Comparison of ENCODE assay signal across 8 mouse cellular contexts in the genomic region with DNA sequence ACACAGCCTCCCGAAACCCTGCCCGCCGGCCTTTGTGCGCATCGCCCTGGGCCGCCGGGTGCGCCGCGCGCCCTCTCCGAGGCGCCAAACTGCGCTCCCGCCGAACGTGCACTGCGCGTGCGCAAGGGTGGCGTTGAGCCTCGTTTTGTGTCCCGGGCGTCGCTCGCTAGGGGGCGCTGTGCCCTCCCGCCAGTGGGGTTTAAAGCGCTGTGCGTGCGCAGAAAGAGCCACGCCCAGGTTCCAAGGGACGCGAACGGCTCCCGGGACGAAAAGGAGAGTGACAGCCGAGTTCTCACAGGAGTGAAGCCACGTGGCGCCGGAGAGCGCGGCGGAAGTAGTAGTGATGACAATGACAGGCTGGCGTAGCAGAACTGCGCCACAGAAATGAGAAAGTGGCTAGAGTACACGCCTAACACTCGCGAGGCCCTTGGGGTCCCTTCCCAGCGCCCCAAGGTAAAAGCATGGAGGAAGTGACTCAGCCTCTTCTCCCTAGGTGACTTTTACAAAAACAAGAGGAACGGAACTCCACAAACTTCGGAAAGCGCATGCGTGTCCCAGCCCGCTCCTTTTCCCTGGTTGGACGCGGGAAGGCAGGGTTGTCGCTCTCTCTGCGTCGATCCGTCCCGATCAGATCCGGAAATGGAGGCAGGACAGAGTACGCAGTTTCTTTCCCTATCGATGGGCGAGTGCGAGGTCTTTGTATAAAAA. TPM values are rescaled to one million over a fixed set of nuclear protein-coding genes. Genes with fewer than 3 reads are reported as not detected.
A peak's percentile ranks its signal among the peaks of the same experiment; 100 is the strongest.
DNase-seq lines count a peak whose midpoint lies in the region; ATAC-seq and TF ChIP-seq lines count a peak whose summit lies in the region.

No protein-coding gene starts in this region.

- peak overlapping the region; percentile 71 for H3K4me2 ChIP-seq in embryonic facial prominence, embryonic 14.5 days (ENCODE audit: low read depth, low read length)
- H3K4me2 ChIP-seq in limb, embryonic 13.5 days (replicated peaks), result peak overlapping the region; percentile 68
- peak overlapping the region; percentile 85 for H3K4me2 ChIP-seq in midbrain, embryonic 16.5 days (ENCODE audit: low read length)

- peak overlapping the region; percentile 99 for H3K27ac ChIP-seq in embryonic facial prominence, embryonic 14.5 days (replicated peaks; ENCODE audit: low read depth, low read length)
- H3K27ac ChIP-seq in heart, adult 2 months, result peak overlapping the region; percentile 98
- peak overlapping the region; percentile 98 for H3K27ac ChIP-seq in limb, embryonic 13.5 days
- H3K27ac ChIP-seq in midbrain, embryonic 16.5 days (ENCODE audit: low read length), result peak overlapping the region; percentile 97

- H3K36me3 ChIP-seq in embryonic facial prominence, embryonic 14.5 days (ENCODE audit: control insufficient read depth, insufficient read depth, low read length), result no peaks in the 10 kb centered on the region
- H3K36me3 ChIP-seq in heart, adult 2 months (ENCODE audit: control insufficient read depth, insufficient read depth, low read length), result peaks cover 6% of the 10 kb centered on the region; the same call in 1 of the 2 replicates
- H3K36me3 ChIP-seq in limb, embryonic 13.5 days, result no peaks in the 10 kb centered on the region
- no peaks in the 10 kb centered on the region for H3K36me3 ChIP-seq in midbrain, embryonic 16.5 days (ENCODE audit: control insufficient read depth, insufficient read depth, low read length)

- peak overlapping the region; percentile 82 for H3K9ac ChIP-seq in embryonic facial prominence, embryonic 14.5 days (ENCODE audit: low read depth, low read length)
- H3K9ac ChIP-seq in heart, adult 2 months (ENCODE audit: low read depth, low read length), result peak overlapping the region; percentile 90
- H3K9ac ChIP-seq in limb, embryonic 13.5 days, result peak overlapping the region; percentile 71
- peak overlapping the region; percentile 72 for H3K9ac ChIP-seq in midbrain, embryonic 16.5 days (ENCODE audit: low read depth, low read length)

- peak; percentile 57; the same call in 1 of the 2 replicates for TF ChIP-seq EP300 in heart, adult 2 months (IDR thresholded peaks at IDR 0.05; ENCODE audit: insufficient read depth, low read depth, low read length)

- H3K27me3 ChIP-seq in embryonic facial prominence, embryonic 14.5 days (replicated peaks; ENCODE audit: control insufficient read depth, insufficient read depth, low read length), result no peaks in the 10 kb centered on the region
- H3K27me3 ChIP-seq in heart, adult 2 months (ENCODE audit: control insufficient read depth, insufficient read depth, low read length), result no peaks in the 10 kb centered on the region
- no peaks in the 10 kb centered on the region for H3K27me3 ChIP-seq in limb, embryonic 13.5 days
- H3K27me3 ChIP-seq in midbrain, embryonic 16.5 days (ENCODE audit: control insufficient read depth, insufficient read depth, low read depth, low read length), result no peaks in the 10 kb centered on the region

- TF ChIP-seq POLR2A in heart, adult 2 months (IDR thresholded peaks at IDR 0.05; ENCODE audit: insufficient read depth, low read depth, low read length), result peak; percentile 96

- peaks cover 7% of the 10 kb centered on the region; the same call in 1 of the 2 replicates for H3K4me1 ChIP-seq in embryonic facial prominence, embryonic 14.5 days (ENCODE audit: control insufficient read depth, insufficient read depth, low read length)
- 0 out of 2 replicates have a peak, but pooled peaks cover 1% of the 10 kb centered on the region for H3K4me1 ChIP-seq in heart, adult 2 months (ENCODE audit: control insufficient read depth, insufficient read depth, low read length)
- peaks cover 12% of the 10 kb centered on the region for H3K4me1 ChIP-seq in limb, embryonic 13.5 days
- H3K4me1 ChIP-seq in midbrain, embryonic 16.5 days (ENCODE audit: control insufficient read depth, insufficient read depth, low read length), result peaks cover 5% of the 10 kb centered on the region

- under 1% methylated on average over 49 of the region's 67 CpGs for WGBS in embryonic facial prominence, embryonic 14.5 days
- under 1% methylated on average over 67 of the region's 67 CpGs for WGBS in heart, adult 2 months
- under 1% methylated on average over 67 of the region's 67 CpGs for WGBS in limb, embryonic 13.5 days
- WGBS in midbrain, embryonic 16.5 days, result under 1% methylated on average over 65 of the region's 67 CpGs

- H3K4me3 ChIP-seq in embryonic facial prominence, embryonic 14.5 days (ENCODE audit: low read depth, low read length), result peak overlapping the region; percentile 58
- peak overlapping the region; percentile 83 for H3K4me3 ChIP-seq in heart, adult 2 months
- peak overlapping the region; percentile 54 for H3K4me3 ChIP-seq in limb, embryonic 13.5 days
- H3K4me3 ChIP-seq in midbrain, embryonic 16.5 days (ENCODE audit: low read depth, low read length), result peak overlapping the region; percentile 55

- peak; percentile 99 for DNase-seq in 3T3-L1 (ENCODE audit: low read depth, low spot score)
- DNase-seq in adrenal gland, postnatal 4 days (ENCODE audit: low spot score in 2 of 2), result peak; percentile 100
- DNase-seq in embryonic facial prominence, embryonic 14.5 days (ENCODE audit: low spot score), result peak; percentile 98
- peak; percentile 99 for DNase-seq in heart, adult 2 months
- DNase-seq in kidney, adult 8-10 months, result peak; percentile 97 to 99
- peak; percentile 100 for DNase-seq in spleen, postnatal 10 days (ENCODE audit: low spot score in 2 of 2)

- intact Hi-C loops in heart, adult 2 months (cut with DNase I), result loop anchor here (1.0 to 2.0 kb wide), 3 partner anchors 27 to 39 kb away; a partner anchor contains a TSS

- peak; percentile 95 for ATAC-seq in embryonic facial prominence, embryonic 14.5 days (ENCODE audit: low read depth)
- peak; percentile 93 for ATAC-seq in limb, embryonic 13.5 days (ENCODE audit: low FRiP score, low read depth)
- ATAC-seq in midbrain, embryonic 16.5 days, result peak; percentile 96

- TF ChIP-seq CTCF in heart, adult 2 months (IDR thresholded peaks at IDR 0.05), result no peak; the same call in 1 of the 2 replicates

- no peaks in the 10 kb centered on the region for H3K79me2 ChIP-seq in heart, adult 2 months (replicated peaks; ENCODE audit: control insufficient read depth, insufficient read depth, low read length)

- no peaks in the 10 kb centered on the region for H3K9me3 ChIP-seq in embryonic facial prominence, embryonic 14.5 days (ENCODE audit: control insufficient read depth, low read length)
- no peaks in the 10 kb centered on the region for H3K9me3 ChIP-seq in limb, embryonic 13.5 days
- no peaks in the 10 kb centered on the region for H3K9me3 ChIP-seq in midbrain, embryonic 16.5 days (replicated peaks; ENCODE audit: control insufficient read depth, low read length, poor library complexity, severe bottlenecking)

RNA-seq across cellular contexts. Expression of a gene that starts 17.7 kb away (rescaled TPM):
- total RNA-seq in adrenal gland, postnatal 4 days (2021), result 1 to 10 TPM; 4.9 to 5.7 TPM
- polyA plus RNA-seq in embryonic facial prominence, embryonic 14.5 days (2014; fragmentation: Nextera tagmentation; extraction: Ambion mirVana), result 6.1 and 7.9 TPM in 2 replicates
- under 1 TPM; 0.47 to 0.64 TPM for total RNA-seq in heart, adult 2 months (2021)
- 0.09 and 0.29 TPM in 2 replicates for polyA plus RNA-seq in heart, adult 2 months (2012; rRNA removed)
- polyA plus RNA-seq in limb, embryonic 13.5 days (2015; fragmentation: Nextera tagmentation; extraction: Ambion mirVana), result 14.4 and 16.3 TPM in 2 replicates
- 16.8 and 17.9 TPM in 2 replicates for polyA plus RNA-seq in midbrain, embryonic 16.5 days (2015; fragmentation: Nextera tagmentation; extraction: Ambion mirVana)

RNA-seq across cellular contexts. Expression of a gene that starts 20.6 kb away (rescaled TPM):
- 100 to 1,000 TPM; 445 to 477 TPM for total RNA-seq in adrenal gland, postnatal 4 days (2021)
- 583 and 637 TPM in 2 replicates for polyA plus RNA-seq in embryonic facial prominence, embryonic 14.5 days (2014; fragmentation: Nextera tagmentation; extraction: Ambion mirVana)
- total RNA-seq in heart, adult 2 months (2021), result 100 to 1,000 TPM; 185 to 192 TPM
- 66.1 and 95.9 TPM in 2 replicates for polyA plus RNA-seq in heart, adult 2 months (2012; rRNA removed)
- polyA plus RNA-seq in limb, embryonic 13.5 days (2015; fragmentation: Nextera tagmentation; extraction: Ambion mirVana), result 668 and 681 TPM in 2 replicates
- polyA plus RNA-seq in midbrain, embryonic 16.5 days (2015; fragmentation: Nextera tagmentation; extraction: Ambion mirVana), result 226 and 237 TPM in 2 replicates

RNA-seq across cellular contexts. Expression of a gene that starts 38.6 kb away (rescaled TPM):
- 10 to 100 TPM; 38.9 to 42.3 TPM for total RNA-seq in adrenal gland, postnatal 4 days (2021)
- polyA plus RNA-seq in embryonic facial prominence, embryonic 14.5 days (2014; fragmentation: Nextera tagmentation; extraction: Ambion mirVana), result 116 and 134 TPM in 2 replicates
- 10 to 100 TPM; 28.4 to 30.9 TPM for total RNA-seq in heart, adult 2 months (2021)
- polyA plus RNA-seq in heart, adult 2 months (2012; rRNA removed), result 23.5 and 27.8 TPM in 2 replicates
- polyA plus RNA-seq in limb, embryonic 13.5 days (2015; fragmentation: Nextera tagmentation; extraction: Ambion mirVana), result 183 and 189 TPM in 2 replicates
- 138 and 141 TPM in 2 replicates for polyA plus RNA-seq in midbrain, embryonic 16.5 days (2015; fragmentation: Nextera tagmentation; extraction: Ambion mirVana)

RNA-seq across cellular contexts. Expression of a gene that starts 57.9 kb away (rescaled TPM):
- total RNA-seq in adrenal gland, postnatal 4 days (2021), result 1 to 10 TPM in 1 of 2 experiments, not detected in 1; 5.6 TPM
- 1.2 and 2.8 TPM in 2 replicates for polyA plus RNA-seq in embryonic facial prominence, embryonic 14.5 days (2014; fragmentation: Nextera tagmentation; extraction: Ambion mirVana)
- not detected for total RNA-seq in heart, adult 2 months (2021)
- 0.25 TPM in 1 of 2 replicates, not detected in the other for polyA plus RNA-seq in heart, adult 2 months (2012; rRNA removed)
- 2.7 and 4.7 TPM in 2 replicates for polyA plus RNA-seq in limb, embryonic 13.5 days (2015; fragmentation: Nextera tagmentation; extraction: Ambion mirVana)
- polyA plus RNA-seq in midbrain, embryonic 16.5 days (2015; fragmentation: Nextera tagmentation; extraction: Ambion mirVana), result 1.8 and 3.5 TPM in 2 replicates

Comparison
In these comparisons a context has a peak if more than half of its experiments do, and no peak if none do; other contexts are left out.
1. Peak in every context shown above with its lines: DNase-seq, ATAC-seq, H3K4me3 ChIP-seq and H3K27ac ChIP-seq.